Mouse (Mus musculus) left cerebral cortex, postnatal 10 days (tissue): ENCODE measurements around the gene Kif5a. TPM values are rescaled to one million over a fixed set of nuclear protein-coding genes. Genes with fewer than 3 reads are reported as not detected.
"Not testable (repeated sequence)": the region's sequence is repeated elsewhere in the genome, so short reads cannot be mapped to it uniquely, and the experiment has no call there.

Experiments used
- DNase-seq, 2 experiments: peaks; one replicate each; pipeline ENCODE4 v3.0.0; 2021 to 2022; ENCODE audit warnings: low spot score in 2 of 2, mixed read lengths in 1 of 2; ENCODE audit errors: extremely low spot score in 1 of 2
- intact Hi-C: fragments of 180-260 bp; cut with DNase I; formaldehyde crosslinking; loops from one replicate; pipeline ENCODE4 v1.15.1; 2025
- total RNA-seq, 2 experiments: library from RNA; stranded (reverse); gene quantifications; 2 replicates each; pipeline ENCODE4 v1.2.3; 2021

Kif5a gene
- total RNA-seq, 2 experiments from 2014 or later: 468 to 479 TPM

GRCm38 (mm10) chr10:127198492-127198891 is 64.7 kb downstream of the Kif5a start:
- intact Hi-C loops: no loop called here
- DNase-seq: no peak

GRCm38 (mm10) chr10:127197505-127198110 is 65.5 kb downstream of the Kif5a start:
- DNase-seq: no peak
- intact Hi-C loops: no loop called here

GRCm38 (mm10) chr10:127197104-127197503 is 66.0 kb downstream of the Kif5a start:
- no peak for DNase-seq
- intact Hi-C loops: no loop called here

GRCm38 (mm10) chr10:127196392-127196791 is 66.8 kb downstream of the Kif5a start:
- intact Hi-C loops: no loop called here
- DNase-seq: peak in 1 of 2 experiments; percentile 82

- intact Hi-C loops: no loop called here
- peak in 1 of 2 experiments; percentile 79 for DNase-seq
These were observed 67.6 kb downstream of the Kif5a start, which contains the start of gene Dtx3 for GRCm38 (mm10) chr10:127195328-127196129. TSS of gene Dtx3 (minus strand) at chr10:127195728.

- intact Hi-C loops: no loop called here
- DNase-seq: peak in 1 of 2 experiments; percentile 82
These were observed 68.5 kb downstream of the Kif5a start for GRCm38 (mm10) chr10:127194428-127195327.

GRCm38 (mm10) chr10:127193011-127193410 is 70.1 kb downstream of the Kif5a start:
- DNase-seq: no peak
- intact Hi-C loops: no loop called here

- intact Hi-C loops, DNase-seq: not testable (repeated sequence)
These were observed 71.2 kb downstream of the Kif5a start for GRCm38 (mm10) chr10:127192057-127192328.

GRCm38 (mm10) chr10:127191191-127192056 is 71.7 kb downstream of the Kif5a start:
- intact Hi-C loops: no loop called here
- no peak for DNase-seq

- no peak for DNase-seq
- intact Hi-C loops: no loop called here
These were observed 72.6 kb downstream of the Kif5a start for GRCm38 (mm10) chr10:127190398-127191190.

- peak in 1 of 2 experiments; percentile 76 for DNase-seq
- intact Hi-C loops: no loop called here
These were observed 73.3 kb downstream of the Kif5a start, which contains the start of gene Arhgef25 for GRCm38 (mm10) chr10:127189651-127190381. TSS of gene Arhgef25 (minus strand) at chr10:127190083.

- intact Hi-C loops: no loop called here
- peak in 1 of 2 experiments; percentile 62 for DNase-seq
These were observed 74.0 kb downstream of the Kif5a start for GRCm38 (mm10) chr10:127189116-127189650.

- intact Hi-C loops: no loop called here
- peak; percentile 34 to 80 for DNase-seq
These were observed 74.6 kb downstream of the Kif5a start for GRCm38 (mm10) chr10:127188465-127189115.

GRCm38 (mm10) chr10:127188079-127188453 is 75.1 kb downstream of the Kif5a start:
- DNase-seq: no peak
- intact Hi-C loops: no loop called here

- intact Hi-C loops: no loop called here
- DNase-seq: peak; percentile 52 to 55
These were observed 75.6 kb downstream of the Kif5a start for GRCm38 (mm10) chr10:127187371-127188078.

- intact Hi-C loops: no loop called here
- DNase-seq: no peak
These were observed 76.7 kb downstream of the Kif5a start for GRCm38 (mm10) chr10:127186451-127186850.
